Mouse (Mus musculus): ENCODE results near the gene Zfp709. TPM values are rescaled to one million over a fixed set of nuclear protein-coding genes. Genes with fewer than 3 reads are reported as not detected.
"Not testable (repeated sequence)": the region's sequence is repeated elsewhere in the genome, so short reads cannot be mapped to it uniquely, and the experiment has no call there.

Zfp709 gene
- polyA plus RNA-seq, 1 experiment from 2014 or later = 8.1 TPM

DNA sequence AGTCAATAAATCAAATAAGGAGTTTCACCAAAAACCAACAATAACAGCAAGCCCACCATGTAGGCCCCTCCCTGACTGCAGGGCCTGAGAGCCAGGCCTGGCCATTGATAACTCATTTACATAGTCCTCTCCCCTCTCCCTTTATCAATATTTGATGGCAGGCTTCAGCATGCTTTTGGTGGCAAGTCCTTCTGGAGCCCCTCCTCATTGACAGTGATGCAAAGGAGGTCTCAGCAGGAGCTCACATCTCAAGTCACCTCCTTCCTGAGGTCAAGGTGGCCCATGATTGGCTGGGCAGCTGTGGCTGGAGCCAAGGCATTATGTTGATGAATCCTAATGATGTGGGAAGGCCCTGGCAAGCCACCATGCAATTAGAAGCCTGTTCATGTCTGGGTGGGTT lies 19.8 kb upstream of the Zfp709 start:
- not testable (repeated sequence) for H3K36me3 ChIP-seq; H3K9me3 ChIP-seq; H3K27ac ChIP-seq; H3K9ac ChIP-seq (replicated peaks); H3K4me3 ChIP-seq (replicated peaks); H3K4me2 ChIP-seq (replicated peaks); H3K27me3 ChIP-seq; H3K4me1 ChIP-seq (replicated peaks); ATAC-seq

GRCm38 (mm10) chr8:71900666-71901065 lies 18.8 kb downstream of the Zfp709 start:
- 26% methylated on average over 11 of the region's 11 CpGs for WGBS
- not testable (repeated sequence) for H3K9me3 ChIP-seq; H3K36me3 ChIP-seq; H3K27ac ChIP-seq; H3K9ac ChIP-seq (replicated peaks); H3K4me1 ChIP-seq (replicated peaks); H3K4me3 ChIP-seq (replicated peaks); H3K27me3 ChIP-seq; H3K4me2 ChIP-seq (replicated peaks)
- ATAC-seq = 0 out of 2 replicates have a peak, but pooled peaks have one; percentile 24

DNA sequence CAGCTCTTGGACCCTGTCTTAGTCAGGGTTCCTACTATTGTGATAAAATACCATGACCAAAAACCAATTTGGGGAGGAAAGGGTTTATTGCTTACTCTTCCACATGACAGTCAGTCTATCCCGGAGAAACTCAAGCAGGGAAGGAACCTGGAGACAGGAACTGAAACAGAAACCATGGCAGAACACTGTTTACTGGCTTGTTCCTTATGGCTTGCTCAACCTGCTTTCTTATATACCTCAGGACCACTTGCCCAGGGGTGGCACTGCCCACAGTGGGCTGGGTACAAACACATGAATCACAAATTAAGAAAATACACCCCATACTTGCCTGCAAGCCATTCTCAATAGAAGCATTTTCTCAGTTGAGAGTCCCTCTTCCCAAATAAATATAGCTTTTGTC lies 21.3 kb downstream of the Zfp709 start:
- not testable (repeated sequence) for H3K4me2 ChIP-seq (replicated peaks); ATAC-seq; H3K27me3 ChIP-seq; H3K4me1 ChIP-seq (replicated peaks); H3K27ac ChIP-seq; H3K4me3 ChIP-seq (replicated peaks); H3K9me3 ChIP-seq; H3K36me3 ChIP-seq; H3K9ac ChIP-seq (replicated peaks)
- 79% methylated on average over 1 of the region's 1 CpGs for WGBS

DNA sequence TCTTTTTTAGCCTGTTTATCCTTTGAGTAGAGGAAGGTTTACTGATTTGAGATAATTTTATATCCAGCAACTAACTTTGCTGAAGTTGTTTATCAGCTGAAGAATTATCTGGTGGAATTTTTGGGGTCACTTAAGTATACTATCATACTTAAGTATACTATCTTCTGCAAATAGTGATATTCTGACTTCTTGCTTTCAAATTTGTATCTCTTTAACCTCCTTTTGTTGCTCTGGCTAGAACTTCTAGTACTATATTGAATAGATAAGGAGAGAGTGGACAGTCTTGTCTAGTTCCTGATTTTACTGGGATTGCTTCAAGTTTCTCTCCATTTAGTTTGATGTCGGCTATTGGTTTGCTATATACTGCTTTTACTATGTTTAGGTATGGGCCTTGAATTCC lies 25.0 kb downstream of the Zfp709 start:
- Histone ChIP-seq H3K9me3 (no peaks in the 10 kb centered on the region), H3K4me2 (replicated peaks) (no peak overlapping the region), H3K27ac (no peak overlapping the region), H3K9ac (replicated peaks) (no peak overlapping the region), H3K36me3 (no peaks in the 10 kb centered on the region), H3K27me3 (peaks cover 4% of the 10 kb centered on the region; the same call in 1 of the 2 replicates), H3K4me3 (replicated peaks) (no peak overlapping the region), H3K4me1 (replicated peaks) (peaks cover 11% of the 10 kb centered on the region)
- no peak for ATAC-seq
- 100% methylated on average over 1 of the region's 1 CpGs for WGBS

DNA sequence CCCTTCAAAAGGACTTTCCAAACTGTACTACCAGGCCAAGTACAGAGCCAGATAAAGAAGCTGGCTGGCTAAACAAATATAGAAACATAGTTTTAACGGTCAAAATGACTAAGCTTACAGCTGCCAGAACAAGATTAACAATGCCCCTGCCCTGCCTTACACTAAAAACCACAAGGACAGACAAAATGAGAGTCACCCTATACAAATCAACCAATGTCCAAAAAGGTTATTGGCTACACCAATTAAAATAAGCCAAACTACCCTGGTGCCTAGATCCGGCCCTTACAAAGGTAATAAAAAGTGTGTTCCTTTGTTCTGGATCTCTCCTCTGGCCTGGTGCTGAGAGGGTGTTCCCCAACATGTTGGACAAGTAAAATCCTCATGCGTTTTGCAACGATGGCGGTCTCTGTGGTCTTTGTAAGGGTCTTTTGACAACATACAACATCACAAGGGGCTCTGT lies 26.0 kb downstream of the Zfp709 start:
- H3K4me1 ChIP-seq (replicated peaks) = peaks cover 13% of the 10 kb centered on the region
- H3K9ac ChIP-seq (replicated peaks) = no peak overlapping the region
- peak overlapping the region; percentile 99 for H3K27ac ChIP-seq
- H3K27me3 ChIP-seq = peaks cover 4% of the 10 kb centered on the region; the same call in 1 of the 2 replicates
- WGBS = 97% methylated on average over 5 of the region's 5 CpGs
- H3K9me3 ChIP-seq = no peaks in the 10 kb centered on the region
- no peak for ATAC-seq
- H3K36me3 ChIP-seq = no peaks in the 10 kb centered on the region; the same call in 1 of the 2 replicates
- peak overlapping the region; percentile 74 for H3K4me3 ChIP-seq (replicated peaks)
- peak overlapping the region; percentile 65 for H3K4me2 ChIP-seq (replicated peaks)

GRCm38 (mm10) chr8:71908309-71909261 lies 26.8 kb downstream of the Zfp709 start, which contains the start of the genes Zfp882 and Zfp617:
Gene Zfp882, plus strand, starts transcription at chr8:71908608.
Gene Zfp617, plus strand, starts transcription at chr8:71908635.
- 6% methylated on average over 47 of the region's 47 CpGs for WGBS
- Histone ChIP-seq H3K4me2 (replicated peaks) (peak within 1 kb of the TSS; percentile 65), H3K36me3 (peaks cover 3% of the 10 kb centered on the region), H3K4me3 (replicated peaks) (peak within 1 kb of the TSS; percentile 74), H3K9me3 (no peaks in the 10 kb centered on the region), H3K4me1 (replicated peaks) (peaks cover 13% of the 10 kb centered on the region), H3K9ac (replicated peaks) (peak within 1 kb of the TSS; percentile 93), H3K27me3 (peaks cover 4% of the 10 kb centered on the region; the same call in 1 of the 2 replicates), H3K27ac (peak within 1 kb of the TSS; percentile 99)
- ATAC-seq = peak; percentile 96

- Histone ChIP-seq H3K4me2 (replicated peaks) (no peak overlapping the region), H3K27me3 (no peaks in the 10 kb centered on the region), H3K4me1 (replicated peaks) (peaks cover 13% of the 10 kb centered on the region), H3K9ac (replicated peaks) (no peak overlapping the region), H3K4me3 (replicated peaks) (no peak overlapping the region), H3K27ac (no peak overlapping the region), H3K9me3 (no peaks in the 10 kb centered on the region), H3K36me3 (peaks cover 35% of the 10 kb centered on the region)
- no peak for ATAC-seq
- WGBS = 93% methylated on average over 2 of the region's 2 CpGs
These were observed 30.5 kb downstream of the Zfp709 start for GRCm38 (mm10) chr8:71912286-71912685.

GRCm38 (mm10) chr8:71922567-71923401 lies 41.0 kb downstream of the Zfp709 start:
- H3K4me2 ChIP-seq (replicated peaks) = peak overlapping the region; percentile 70
- peak overlapping the region; percentile 97 for H3K27ac ChIP-seq
- H3K9ac ChIP-seq (replicated peaks) = peak overlapping the region; percentile 83
- H3K36me3 ChIP-seq = peaks cover 13% of the 10 kb centered on the region
- H3K4me3 ChIP-seq (replicated peaks) = peak overlapping the region; percentile 75
- peaks cover 14% of the 10 kb centered on the region for H3K4me1 ChIP-seq (replicated peaks)
- H3K27me3 ChIP-seq = no peaks in the 10 kb centered on the region
- no peaks in the 10 kb centered on the region for H3K9me3 ChIP-seq
- peak; percentile 100 for ATAC-seq
- WGBS = under 1% methylated on average over 57 of the region's 57 CpGs

GRCm38 (mm10) chr8:71925791-71926190 lies 44.0 kb downstream of the Zfp709 start:
- 96% methylated on average over 5 of the region's 5 CpGs for WGBS
- H3K9me3 ChIP-seq = no peaks in the 10 kb centered on the region
- no peak overlapping the region for H3K9ac ChIP-seq (replicated peaks)
- no peak overlapping the region for H3K4me2 ChIP-seq (replicated peaks)
- H3K27me3 ChIP-seq = no peaks in the 10 kb centered on the region
- H3K4me1 ChIP-seq (replicated peaks) = peaks cover 14% of the 10 kb centered on the region
- ATAC-seq = no peak
- H3K36me3 ChIP-seq = peaks cover 21% of the 10 kb centered on the region
- no peak overlapping the region for H3K27ac ChIP-seq
- no peak overlapping the region for H3K4me3 ChIP-seq (replicated peaks)

DNA sequence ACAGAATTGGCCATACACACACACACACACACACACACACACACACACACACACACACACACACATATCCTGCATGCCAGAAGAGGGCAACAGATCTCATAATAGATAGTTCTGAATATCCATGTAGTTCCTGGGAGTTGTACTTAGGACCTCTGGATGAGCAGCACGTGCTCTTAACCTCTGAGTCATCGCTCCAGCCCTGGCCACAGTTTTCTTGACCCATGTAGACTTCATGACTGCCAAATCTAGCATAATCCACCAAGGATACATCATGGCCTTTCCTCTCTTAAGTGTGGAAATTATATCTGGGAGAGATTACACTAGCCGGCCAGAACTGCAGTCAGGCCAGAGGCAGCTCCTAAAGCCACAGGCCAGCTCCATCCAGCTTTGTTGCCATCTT lies 44.7 kb downstream of the Zfp709 start:
- 98% methylated on average over 3 of the region's 3 CpGs for WGBS
- Histone ChIP-seq H3K27me3 (no peaks in the 10 kb centered on the region), H3K9me3 (no peaks in the 10 kb centered on the region), H3K27ac (no peak overlapping the region), H3K9ac (replicated peaks) (no peak overlapping the region), H3K36me3 (peaks cover 28% of the 10 kb centered on the region), H3K4me3 (replicated peaks) (no peak overlapping the region), H3K4me1 (replicated peaks) (peaks cover 14% of the 10 kb centered on the region), H3K4me2 (replicated peaks) (no peak overlapping the region)
- ATAC-seq = no peak

DNA sequence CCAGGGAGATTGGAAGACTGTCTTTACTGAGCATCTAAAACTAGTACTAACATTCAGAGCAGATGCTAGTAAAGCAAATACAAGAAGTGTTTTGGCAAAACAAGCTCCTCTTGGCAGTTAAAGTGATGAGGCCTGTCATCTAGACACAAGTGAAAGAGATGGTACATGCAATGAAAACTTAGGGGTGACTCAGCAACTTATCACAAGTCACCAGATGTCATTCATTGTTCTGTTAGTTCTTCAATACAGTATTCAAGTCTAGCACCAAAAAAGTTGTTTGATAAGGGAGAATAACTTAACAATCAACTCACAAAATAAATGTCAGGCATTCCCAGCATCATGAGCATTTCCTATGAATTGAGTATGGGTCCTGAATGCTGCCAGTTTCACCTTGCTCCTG lies 46.0 kb downstream of the Zfp709 start:
- no peak for ATAC-seq

DNA sequence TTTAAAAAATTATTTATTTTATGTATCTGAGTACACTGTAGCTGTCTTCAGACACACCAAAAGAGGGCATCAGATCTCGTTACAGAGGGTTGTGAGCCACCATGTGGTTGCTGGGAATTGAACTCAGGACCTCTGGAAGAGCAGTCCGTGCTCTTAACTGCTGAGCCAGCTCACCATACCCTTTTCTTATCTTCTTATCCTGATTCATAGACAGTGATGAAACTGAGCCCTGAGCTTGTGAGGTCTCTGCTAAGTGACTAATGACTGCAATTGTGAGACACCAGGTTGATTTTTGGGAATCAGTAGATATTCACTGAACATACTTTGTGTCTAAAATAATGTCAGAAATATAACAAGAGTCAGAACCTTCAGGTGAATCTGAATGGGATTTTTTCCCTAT lies 56.2 kb downstream of the Zfp709 start:
- H3K4me3 ChIP-seq (replicated peaks); H3K27ac ChIP-seq; ATAC-seq; H3K4me2 ChIP-seq (replicated peaks); H3K27me3 ChIP-seq; H3K4me1 ChIP-seq (replicated peaks); H3K9ac ChIP-seq (replicated peaks); H3K9me3 ChIP-seq: not testable (repeated sequence)
- 82% methylated on average over 2 of the region's 2 CpGs for WGBS
- H3K36me3 ChIP-seq = peaks cover 11% of the 10 kb centered on the region

More for the DNA sequence above, 46.0 kb downstream of the Zfp709 start:
- Histone ChIP-seq H3K4me3 (replicated peaks) (no peak overlapping the region), H3K27me3 (no peaks in the 10 kb centered on the region), H3K4me1 (replicated peaks) (peaks cover 12% of the 10 kb centered on the region), H3K9me3 (no peaks in the 10 kb centered on the region), H3K36me3 (peaks cover 33% of the 10 kb centered on the region), H3K27ac (no peak overlapping the region), H3K9ac (replicated peaks) (no peak overlapping the region), H3K4me2 (replicated peaks) (no peak overlapping the region)
